Mouse (Mus musculus) mouse embryonic stem cell (cell line): ENCODE results near the gene Nck1.

ENCODE experiments used
- in situ Hi-C, 2 experiments: fragments of 300-500 bp; cut with MboI; formaldehyde crosslinking; loops; 1 replicate in 1 of 2; 3 replicates in 1 of 2; pipeline ENCODE4 v1.14.3; 2019 to 2020; ENCODE audit warnings: low sequenced_read_pairs in 2 of 2, low pct_unique_long_range_greater_than_20kb in 1 of 2, mixed read lengths in 1 of 2; ENCODE audit not compliant: unreplicated experiment in 1 of 2

Nck1 gene

GRCm38 (mm10) chr9:100453944-100454663 lies 91.8 kb downstream of the Nck1 start:
- in situ Hi-C loops = loop anchor here (5.0 to 25.0 kb wide), 3 partner anchors 458 to 553 kb away; no protein-coding TSS in a partner anchor

GRCm38 (mm10) chr9:100452432-100452831 lies 93.5 kb downstream of the Nck1 start:
- in situ Hi-C loops = loop anchor here (5.0 to 25.0 kb wide), 3 partner anchors 460 to 555 kb away; no protein-coding TSS in a partner anchor

GRCm38 (mm10) chr9:100446059-100446686 lies 99.8 kb downstream of the Nck1 start:
- in situ Hi-C loops = no loop called here
